Mouse (Mus musculus) cerebellum, postnatal 4 days (tissue): ENCODE measurements around the gene Vwc2.

ENCODE experiments used
- DNase-seq, 2 experiments: peaks; one replicate each; pipeline ENCODE4 v3.0.0; 2022; ENCODE audit warnings: low spot score in 2 of 2, mixed read lengths in 1 of 2

Vwc2 gene

GRCm38 (mm10) chr11:11113576-11114233, at the start of gene Vwc2:
Gene Vwc2 (plus strand): TSS chr11:11114223.
- peak; percentile 22 to 42 for DNase-seq

GRCm38 (mm10) chr11:11088162-11088756, 25.8 kb upstream of the Vwc2 start:
- DNase-seq, result no peak

DNA sequence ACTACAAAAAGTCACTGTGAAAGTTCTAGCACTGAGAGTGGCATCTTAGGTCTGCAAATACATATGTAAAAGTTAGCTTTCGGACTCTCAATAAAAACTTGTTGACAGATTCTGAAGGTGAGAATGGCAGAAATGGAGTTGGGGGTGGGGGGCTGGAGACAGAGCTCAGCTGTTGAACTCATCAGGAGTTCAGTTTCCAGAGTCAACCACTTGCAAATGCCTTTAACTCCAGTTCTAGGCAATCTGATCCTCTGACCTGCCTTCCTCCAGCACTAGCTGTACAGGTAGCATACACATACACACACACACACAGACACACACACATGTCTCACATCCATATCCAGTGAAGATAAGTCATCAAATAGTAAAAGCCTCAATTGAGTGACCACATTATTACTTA, 16.4 kb upstream of the Vwc2 start:
- DNase-seq, result no peak

GRCm38 (mm10) chr11:11098282-11098681, 15.7 kb upstream of the Vwc2 start:
- DNase-seq, result no peak

GRCm38 (mm10) chr11:11099011-11099410, 15.0 kb upstream of the Vwc2 start:
- DNase-seq, result no peak

DNA sequence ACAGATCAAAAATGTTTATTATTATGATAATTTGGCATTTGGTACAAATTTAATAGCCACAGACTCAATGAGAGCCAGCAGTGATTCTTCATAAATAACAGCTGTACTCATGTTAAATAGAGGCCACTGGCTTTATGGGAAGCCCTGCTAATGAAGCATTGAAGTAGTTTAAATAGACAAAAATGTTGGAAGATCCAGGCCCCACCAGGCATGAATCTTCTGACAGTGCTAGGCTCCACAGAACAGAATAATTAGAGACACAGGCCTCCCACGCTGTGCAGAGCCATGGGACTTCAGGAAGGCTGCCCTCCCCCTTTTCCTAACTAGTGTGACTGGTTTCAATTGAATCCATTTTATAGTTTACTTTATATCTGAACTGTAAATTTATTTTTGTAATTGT, 11.8 kb upstream of the Vwc2 start:
- DNase-seq, result no peak

DNA sequence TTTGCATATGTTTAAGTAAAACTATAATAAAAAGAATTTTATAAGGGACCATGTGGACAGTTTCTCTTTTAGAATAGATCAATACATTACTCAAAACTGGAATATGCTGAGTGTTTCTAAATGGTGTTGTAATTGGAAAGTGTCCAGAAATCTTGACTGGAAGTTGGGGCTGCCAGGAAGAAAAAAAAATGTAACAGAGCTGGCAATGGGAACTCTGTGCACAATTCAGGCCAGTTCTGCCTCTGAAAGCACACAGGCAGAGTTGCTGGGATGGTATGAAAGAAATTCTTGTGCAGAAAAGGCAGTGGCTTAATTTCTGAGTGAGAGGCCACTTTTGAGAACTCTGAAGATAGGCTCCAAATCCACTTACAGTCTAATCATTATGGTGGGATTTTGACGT, 11.4 kb upstream of the Vwc2 start:
- DNase-seq, result no peak

- DNase-seq, result no peak
Measured at GRCm38 (mm10) chr11:11108922-11109321, 5.1 kb upstream of the Vwc2 start.

DNA sequence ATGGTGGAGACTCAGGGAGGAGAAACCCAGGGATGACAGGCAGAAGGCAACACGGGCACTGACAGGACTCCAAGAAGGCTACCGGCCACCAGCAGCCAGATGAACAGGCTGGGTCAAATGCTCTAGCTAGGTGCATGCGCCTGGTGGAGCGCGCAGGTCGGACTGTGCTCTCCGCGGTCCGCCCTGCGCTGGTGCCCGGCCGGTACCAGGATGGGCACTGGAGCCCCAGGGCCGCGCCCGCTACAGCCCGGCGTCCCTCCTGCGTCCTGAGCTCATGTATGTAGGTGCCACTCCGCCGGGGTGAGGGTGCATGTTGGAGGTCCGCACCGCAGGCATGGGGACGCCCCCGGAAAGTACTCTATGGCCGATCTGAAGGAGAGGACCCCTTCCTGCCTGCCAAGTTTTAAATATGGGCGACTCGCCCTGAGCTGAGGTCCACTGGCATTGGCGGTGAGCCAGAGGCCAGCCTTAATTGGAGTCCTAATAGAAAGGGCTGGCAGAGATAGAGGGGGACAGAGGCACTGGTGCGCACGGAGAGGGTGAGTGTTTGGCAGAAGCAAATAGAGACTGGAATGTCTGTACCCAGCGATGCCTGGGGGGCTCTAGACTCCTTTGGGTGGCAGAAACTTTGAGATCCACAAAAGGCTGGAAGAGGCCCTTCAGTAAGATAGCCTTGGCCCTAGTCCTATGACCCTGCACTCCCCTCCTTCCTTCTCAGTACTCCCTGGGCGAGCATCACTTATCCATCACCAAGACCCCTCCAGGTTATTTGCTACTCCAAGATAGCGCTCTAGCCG, 409 bp downstream of the Vwc2 start:
- DNase-seq, result peak; percentile 22 to 26

DNA sequence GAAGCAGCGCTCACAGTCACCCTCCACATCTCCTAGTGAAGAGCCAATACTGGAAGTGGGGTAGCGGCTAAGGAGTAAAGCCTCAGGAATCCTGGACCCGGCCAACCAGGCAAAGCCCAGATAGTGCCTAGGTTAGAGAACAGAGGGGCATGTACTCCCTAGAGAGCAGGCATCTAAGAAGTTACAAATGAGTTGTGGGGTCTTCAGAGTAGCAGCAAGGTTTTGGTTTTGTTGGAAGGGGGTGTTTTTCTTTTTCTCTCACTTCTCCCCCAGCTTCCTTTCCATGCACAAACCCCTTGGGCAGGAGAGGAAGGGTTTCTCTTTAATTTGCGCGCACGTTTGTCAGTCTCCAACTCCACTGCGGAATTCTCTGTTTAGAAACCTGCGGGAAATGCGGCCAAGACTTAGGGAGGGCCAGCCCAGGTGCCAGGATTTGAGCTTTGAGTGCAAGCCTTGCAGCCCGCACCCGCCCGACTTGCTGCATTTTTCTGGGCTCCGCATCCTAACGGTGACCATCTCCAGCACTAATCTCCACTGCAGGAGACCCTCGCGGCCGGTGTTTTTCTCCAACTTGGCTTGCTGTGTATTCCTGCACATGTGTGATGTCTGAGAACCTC, 1.1 kb downstream of the Vwc2 start:
- DNase-seq, result no peak

DNA sequence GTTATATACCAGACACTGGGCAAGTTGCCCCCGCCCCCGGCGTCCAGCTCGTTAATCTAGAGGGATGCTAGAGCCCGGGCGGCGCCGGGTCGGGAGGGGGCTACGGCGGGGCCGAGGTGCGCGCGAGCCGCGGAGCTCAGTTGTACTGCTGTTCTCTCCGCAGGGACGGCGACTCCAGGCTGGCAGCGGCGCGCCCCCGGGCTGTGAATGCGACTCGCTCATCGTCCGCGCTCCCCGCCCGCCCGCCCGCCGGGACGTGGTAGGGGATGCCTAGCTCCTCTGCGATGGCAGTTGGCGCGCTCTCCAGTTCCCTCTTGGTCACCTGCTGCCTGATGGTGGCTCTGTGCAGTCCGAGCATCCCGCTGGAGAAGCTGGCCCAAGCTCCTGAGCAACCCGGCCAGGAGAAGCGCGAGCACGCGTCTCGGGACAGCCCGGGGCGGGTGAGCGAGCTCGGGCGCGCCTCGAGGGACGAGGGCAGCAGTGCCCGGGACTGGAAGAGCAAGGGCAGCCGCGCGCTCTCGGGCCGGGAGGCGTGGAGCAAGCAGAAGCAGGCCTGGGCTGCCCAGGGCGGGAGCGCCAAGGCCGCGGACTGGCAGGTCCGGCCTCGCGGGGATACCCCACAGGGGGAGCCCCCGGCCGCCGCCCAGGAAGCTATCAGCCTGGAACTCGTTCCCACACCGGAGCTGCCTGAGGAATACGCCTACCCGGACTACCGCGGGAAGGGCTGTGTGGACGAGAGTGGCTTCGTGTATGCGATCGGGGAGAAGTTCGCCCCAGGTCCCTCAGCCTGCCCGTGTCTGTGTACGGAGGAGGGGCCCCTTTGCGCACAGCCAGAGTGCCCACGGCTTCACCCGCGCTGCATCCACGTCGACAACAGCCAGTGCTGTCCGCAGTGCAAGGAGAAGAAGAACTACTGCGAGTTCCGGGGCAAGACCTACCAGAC, 1.9 kb downstream of the Vwc2 start:
- peak; percentile 28 to 30 for DNase-seq

DNA sequence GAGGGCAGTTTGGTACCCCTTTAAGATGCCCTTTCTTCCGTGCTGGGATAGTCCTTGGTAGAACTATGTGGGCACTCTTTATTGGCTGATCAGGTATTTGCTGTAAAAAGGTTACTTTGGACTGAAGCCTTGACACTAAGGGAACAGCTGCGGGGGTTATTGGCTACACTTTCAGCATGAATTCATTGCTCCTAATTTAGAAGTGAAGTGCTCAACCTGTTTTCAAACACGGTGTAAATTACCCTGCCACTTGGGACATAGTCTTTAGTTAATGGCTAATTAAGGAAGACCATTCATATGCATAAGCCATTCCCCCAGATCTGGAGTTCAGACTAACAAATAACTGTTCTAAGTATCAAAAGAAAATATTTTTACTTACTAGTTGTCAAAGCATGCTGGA, 2.7 kb downstream of the Vwc2 start:
- no peak for DNase-seq

DNA sequence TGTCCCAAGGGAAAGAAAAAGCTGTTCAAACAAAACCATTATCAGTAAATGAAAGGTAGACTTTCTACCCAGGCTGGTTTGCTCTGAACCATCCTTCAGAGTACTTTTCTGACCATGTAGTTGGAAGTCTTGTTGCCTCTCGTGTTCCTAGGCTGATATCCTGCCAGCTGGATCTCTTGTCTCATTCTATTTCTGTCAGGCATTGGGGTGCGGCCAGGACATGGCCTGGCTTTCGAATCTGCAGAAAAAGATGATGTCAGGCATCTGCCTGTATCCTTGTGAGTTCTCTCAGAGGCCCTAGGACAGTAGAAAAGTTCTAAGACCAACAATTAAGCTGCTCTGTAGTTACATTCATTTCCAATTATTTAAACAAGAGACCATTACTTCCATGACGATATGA, 8.8 kb downstream of the Vwc2 start:
- no peak for DNase-seq

GRCm38 (mm10) chr11:11131414-11132077, 17.5 kb downstream of the Vwc2 start:
- DNase-seq, result peak in 1 of 2 experiments; percentile 61

GRCm38 (mm10) chr11:11140622-11141021, 26.6 kb downstream of the Vwc2 start:
- DNase-seq, result no peak

DNA sequence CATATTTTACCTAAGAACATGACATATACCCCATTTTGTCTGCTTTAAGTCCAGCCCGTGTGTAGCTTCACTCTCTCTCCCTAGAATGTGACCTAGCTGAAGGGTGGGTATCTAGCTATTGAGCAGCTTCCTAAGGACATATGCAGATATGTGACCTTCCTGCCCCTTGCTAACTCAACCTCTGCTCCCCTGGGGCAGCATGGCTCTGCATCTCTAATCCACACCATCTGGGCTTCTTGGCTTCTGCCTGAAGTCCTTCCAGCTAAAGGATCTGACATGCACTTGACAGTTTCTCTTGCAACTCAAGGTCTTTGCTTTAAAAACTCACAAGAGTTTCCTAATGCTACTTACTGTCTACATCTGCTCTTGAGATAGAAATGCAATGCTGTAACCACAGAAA, 38.7 kb downstream of the Vwc2 start:
- no peak for DNase-seq

DNA sequence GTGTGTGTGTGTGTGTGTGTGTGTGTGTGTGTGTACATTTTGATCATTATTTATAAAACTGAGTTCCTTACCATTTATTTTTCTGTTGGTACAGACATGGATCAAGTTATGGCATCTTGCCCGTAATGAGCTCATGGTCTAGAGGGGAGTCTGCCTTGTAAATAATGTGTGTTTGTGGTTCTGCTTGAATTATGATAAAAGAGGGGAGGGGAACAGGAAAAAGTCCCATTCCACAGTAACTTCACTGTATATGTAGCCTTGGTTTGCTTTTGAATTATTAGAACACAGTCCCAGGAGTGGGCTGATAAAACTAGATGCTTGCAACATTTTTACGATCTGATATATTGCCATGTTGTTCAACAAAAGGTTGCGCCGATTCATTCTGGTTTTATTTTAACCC, 57.4 kb downstream of the Vwc2 start:
- DNase-seq, result no peak

GRCm38 (mm10) chr11:11175259-11175658, 61.2 kb downstream of the Vwc2 start:
- DNase-seq, result no peak

DNA sequence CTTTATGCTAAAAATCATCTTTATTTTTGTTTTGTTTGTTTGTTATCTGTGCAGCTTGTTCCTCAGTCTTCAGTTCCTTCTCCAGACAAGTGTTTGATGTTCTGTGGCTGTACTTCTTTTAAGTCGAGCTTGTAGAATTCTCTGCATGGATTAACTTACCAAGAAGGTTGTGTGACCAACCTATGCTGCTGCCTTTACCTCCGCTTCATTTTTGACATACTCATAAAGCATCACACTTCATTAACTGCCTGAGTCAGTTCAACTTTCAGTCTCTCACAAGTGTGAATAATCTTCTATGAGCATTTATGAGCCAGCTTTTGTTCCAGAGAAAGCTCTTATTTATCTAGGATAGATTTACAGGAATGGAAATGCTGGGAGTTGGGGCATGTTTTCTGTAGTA, 68.7 kb downstream of the Vwc2 start:
- DNase-seq, result no peak

DNA sequence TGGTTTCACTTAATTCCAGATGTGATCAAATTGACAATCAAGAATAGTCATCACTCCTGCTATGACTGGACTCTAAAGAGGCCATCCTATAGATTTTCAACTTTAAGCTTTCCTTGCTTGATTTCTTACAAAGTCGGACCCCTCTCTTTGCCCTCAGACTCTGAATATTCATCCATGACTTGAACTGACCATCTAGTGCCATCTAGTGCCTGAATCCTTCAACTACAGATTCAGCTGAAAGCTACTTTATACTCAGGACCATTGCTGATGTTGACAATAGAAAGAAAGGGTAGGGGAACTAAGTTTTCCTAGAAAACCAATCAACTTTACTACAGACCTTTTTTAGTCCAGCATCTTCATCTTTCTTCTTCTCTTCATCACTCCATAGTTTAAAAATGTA, 109.1 kb downstream of the Vwc2 start:
- DNase-seq, result no peak

- DNase-seq, result no peak
Measured at GRCm38 (mm10) chr11:11239346-11239745, 125.3 kb downstream of the Vwc2 start.
